Mouse (Mus musculus): Measurements from ENCODE around the gene Gm1043.

The Gm1043 gene

DNA sequence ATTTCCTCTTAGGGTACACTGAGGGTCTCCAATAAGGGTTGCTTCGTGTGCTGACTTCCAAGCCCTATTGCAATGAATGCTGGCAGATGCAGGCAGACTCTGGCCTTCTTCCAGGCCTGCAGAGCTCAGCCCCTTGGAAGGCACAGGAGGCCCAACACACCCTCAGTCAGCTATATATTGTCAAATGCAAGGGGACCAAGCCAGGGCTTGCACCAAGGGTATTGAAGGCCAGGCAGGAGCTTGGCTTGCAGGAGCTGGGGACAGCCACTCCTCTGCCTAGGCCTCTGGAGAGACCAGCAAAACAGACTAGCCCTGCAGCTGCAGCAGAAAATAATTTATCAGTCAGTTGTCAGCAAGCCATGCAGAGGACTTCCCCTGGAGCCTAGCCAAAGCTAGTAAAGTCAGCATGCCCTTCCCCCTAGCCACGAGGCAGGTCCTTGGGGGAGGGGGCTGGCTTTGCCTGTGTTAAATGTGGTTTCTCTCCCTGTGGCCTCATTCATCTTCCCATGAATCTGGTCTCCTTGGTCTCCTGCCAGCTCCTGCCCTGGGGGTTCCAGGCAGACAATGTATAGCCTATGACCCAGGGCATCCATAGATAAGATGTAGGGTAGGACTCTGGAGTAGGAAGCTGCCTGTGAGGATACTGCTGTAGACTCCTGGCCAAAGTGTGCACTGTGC is 113.0 kb downstream of the Gm1043 start:
- in situ Hi-C loops (cut with MboI) = no loop called here

DNA sequence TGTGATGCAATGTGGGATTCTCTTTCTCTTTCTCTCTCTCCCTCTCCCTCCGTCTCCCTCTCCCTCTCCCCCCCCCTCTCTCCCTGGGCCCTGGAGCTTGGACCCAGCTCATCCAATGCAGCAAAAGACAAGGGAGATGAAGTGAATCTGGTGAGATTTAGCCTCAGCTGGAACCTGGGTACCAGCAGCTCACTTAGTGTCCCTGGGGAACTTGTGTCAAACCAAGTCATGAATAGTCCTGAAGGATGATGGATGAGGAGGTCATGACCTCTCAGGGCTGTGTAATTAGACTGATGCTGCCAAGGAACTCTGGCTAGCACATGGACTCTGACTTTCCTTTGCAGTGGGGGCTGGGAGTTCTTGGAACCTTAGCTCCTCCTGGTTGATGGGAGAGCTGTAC is 117.1 kb downstream of the Gm1043 start:
- in situ Hi-C loops (cut with MboI) = no loop called here

DNA sequence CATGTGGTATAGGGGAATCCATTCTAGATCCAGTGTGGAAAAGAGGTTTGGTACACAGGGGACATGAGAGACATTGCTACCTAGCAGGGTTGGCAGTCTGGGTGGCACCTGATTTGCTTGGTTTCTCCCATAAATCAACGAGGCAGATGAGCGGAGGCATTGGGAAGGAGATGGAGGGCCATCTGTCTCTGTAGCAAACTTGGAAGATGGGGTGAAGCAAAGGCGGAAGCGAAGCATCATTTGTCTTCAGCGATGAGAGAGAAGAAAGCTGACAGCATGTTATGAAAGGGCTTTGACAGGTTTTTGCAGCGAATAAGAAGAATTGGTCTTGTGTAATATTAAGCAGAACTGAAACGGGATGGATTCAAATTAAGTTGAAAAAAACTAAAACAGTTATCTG is 119.7 kb downstream of the Gm1043 start:
- in situ Hi-C loops (cut with MboI) = no loop called here

DNA sequence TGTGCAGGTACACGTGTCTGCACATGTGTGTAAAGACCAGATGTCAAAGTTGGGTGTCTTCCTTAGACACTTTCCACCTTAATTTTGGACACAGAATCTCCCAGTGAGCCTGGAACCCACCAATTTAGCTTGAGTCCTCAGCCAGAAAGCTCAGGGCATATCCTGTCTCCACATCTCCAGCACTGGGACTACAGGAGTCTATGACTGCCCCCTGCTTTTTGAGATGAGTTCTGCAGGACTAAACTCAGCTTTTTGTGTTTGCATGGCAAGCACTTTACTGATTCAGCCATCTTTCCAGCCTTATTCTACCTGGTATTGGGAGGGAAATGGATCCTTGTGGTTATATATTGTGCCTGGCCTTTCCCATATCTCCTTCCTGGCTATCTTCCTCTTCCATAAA is 120.2 kb downstream of the Gm1043 start:
- in situ Hi-C loops (cut with MboI) = no loop called here

DNA sequence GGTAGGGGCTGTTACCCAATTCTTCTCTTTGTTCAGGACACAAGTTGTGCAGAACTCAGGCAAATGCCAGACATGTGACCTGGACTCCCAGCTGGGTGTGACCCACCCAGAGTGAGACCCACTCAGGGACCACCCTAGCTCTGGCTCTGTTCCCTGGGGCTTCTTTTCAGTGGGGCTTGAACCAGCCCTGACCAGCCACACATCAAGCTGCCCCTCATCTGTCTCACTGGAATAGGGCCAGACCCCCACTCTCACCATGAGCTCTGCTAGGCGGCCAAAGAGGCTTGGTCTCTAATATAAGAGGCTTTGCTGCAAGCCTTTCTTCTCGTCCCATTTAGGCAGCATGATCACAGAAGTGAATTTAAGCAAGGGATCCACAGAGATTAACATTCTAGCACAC is 121.2 kb downstream of the Gm1043 start:
- in situ Hi-C loops (cut with MboI) = no loop called here

DNA sequence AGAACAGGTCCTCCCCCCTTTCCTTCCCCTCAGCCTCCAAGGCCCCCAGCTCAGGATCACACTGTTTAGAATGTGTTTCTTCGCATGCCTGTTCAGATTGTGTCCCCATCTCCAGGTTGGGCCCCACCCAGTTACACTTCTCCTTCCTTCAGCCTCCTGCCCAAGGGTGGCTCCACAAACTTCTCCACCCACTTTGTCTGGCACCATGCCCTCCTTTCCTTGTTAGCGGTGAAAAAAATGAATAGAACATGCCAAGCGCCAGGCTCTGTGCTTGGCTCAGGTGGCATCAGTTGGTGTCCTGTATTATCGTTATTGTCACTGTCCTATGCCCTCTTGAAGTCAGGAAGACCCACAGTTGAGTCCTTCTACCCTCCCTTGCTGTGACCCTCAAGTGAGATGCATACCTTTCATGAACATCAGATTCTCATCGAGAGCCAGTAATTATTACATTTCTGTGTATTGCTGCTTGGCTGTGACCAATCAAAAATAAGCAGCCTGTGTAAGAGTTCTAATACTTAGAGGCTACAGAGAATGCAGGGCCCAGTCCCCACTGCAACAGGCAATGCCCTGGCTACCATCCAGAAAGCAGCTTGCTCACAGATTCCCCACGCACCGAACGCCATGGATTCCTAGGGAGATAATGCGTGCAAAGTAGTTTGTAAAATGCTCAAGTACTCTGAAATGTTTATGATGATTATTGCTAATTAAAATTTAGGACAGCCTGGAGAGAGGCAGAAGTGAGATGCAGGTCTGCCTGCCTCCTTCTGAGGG is 128.0 kb downstream of the Gm1043 start:
- in situ Hi-C loops (cut with MboI) = no loop called here

DNA sequence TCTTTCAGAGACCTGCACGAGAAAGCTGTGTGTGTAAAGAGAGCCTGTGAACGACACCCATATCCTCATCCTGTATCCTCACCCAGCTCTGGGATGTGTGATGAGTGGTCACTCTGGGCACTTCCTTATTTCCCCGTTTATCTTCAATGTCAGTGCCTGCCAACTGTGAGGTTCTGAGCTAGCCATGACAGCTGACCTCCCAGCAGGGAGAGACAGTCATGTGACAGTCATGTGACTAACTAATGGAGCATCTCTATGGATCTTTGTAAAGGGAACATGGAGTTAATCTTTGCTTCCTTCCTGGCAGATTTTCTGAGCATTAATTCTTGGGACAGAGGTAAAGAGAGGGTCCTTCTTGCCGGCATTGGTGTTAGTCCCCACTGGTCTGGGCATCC is 128.5 kb downstream of the Gm1043 start:
- in situ Hi-C loops (cut with MboI) = no loop called here

DNA sequence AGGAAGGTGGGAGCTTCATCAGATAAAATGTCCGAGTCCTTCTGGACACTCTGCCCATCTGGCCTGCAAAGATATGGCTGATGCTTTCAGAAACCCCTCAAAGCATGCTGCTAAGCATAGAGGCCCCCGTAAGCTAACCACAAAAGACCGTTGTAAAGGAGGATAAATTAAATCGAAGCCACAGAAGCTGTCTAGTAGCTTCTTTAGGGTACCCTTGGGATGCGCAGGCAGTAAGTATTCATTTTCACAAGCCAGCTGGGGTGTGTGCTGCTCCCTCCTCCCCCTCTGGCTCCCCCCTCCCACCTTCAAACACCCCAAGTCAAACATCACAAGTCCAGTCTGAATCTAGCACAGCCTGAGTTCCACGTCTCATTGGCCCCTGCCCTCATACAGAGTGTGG is 129.4 kb downstream of the Gm1043 start:
- in situ Hi-C loops (cut with MboI) = no loop called here

DNA sequence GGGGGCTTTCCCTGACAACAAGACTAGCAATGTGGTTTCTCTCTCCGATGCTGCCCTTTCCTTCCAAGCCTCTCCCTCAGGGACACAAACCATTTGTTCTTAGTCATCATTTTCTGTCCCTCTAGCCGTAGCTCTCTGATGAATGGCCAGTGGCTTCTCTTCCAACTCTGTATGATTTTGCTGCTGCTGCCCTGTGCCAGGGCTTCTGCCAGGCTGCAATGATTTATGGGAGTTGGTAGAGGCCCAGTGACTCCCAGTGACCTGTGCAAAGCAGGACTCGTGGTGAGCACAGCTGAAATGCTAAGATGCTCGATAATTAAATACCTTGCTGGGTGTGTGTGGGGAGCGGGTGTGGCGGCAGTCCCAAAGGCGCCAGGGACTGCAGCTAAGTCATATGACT is 130.1 kb downstream of the Gm1043 start:
- in situ Hi-C loops (cut with MboI) = no loop called here

DNA sequence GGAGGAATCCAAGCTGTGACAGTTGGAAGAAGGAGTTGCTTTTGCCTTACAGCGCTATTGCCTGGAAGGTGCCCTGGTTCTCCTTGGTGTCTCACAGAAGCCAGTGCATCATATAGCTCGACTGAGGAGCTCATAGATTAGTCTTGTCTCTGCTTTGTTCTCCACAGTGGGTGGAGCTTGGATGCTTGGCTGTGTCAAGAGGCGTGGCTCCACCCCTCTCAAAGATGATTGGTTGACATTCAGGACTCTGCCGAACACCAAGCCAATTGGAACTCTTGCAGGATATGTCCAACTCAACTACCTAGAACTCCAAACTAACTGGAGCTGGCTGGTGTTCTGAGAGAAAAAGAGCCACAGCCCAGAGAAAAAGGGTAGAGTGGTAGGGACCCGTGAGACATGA is 134.4 kb downstream of the Gm1043 start:
- in situ Hi-C loops (cut with MboI) = no loop called here

DNA sequence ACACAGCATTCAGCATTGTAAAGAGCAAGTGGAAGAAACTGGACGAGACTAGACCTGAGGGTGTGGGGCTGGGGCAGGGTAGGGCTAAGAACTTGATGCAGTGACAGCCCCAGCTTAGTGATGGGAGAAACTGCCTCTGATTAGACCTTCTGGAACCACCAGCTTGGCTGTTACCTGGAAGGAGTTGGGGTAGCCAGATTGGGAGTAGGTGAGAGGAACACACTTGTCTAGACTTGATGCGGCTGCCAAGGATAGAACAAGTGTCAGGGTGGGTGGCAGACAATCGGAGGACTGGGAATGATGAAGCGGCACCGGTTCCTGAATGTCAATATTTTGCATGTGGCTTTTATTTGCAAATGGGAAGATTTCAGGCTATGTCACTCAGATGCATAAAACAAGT is 135.4 kb downstream of the Gm1043 start:
- in situ Hi-C loops (cut with MboI) = no loop called here

DNA sequence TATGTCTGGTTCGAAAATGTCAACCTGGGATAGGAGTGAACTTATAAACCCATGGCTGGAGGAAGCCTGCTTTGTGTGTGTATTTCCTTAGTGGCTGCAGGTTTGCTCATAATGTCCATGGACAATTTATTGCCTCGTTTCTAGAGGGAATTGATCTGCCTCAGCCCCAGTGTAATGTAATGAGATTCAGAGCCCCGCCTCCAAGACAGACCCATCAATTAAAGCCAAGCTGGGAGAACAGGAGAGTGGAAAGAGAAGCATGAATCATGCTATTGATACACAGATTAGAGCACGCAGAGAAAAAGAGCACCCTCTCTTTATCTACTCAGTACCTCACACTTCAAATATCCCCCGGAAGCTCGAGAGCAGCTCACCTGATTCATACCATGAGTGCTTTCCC is 136.4 kb downstream of the Gm1043 start:
- in situ Hi-C loops (cut with MboI) = no loop called here

DNA sequence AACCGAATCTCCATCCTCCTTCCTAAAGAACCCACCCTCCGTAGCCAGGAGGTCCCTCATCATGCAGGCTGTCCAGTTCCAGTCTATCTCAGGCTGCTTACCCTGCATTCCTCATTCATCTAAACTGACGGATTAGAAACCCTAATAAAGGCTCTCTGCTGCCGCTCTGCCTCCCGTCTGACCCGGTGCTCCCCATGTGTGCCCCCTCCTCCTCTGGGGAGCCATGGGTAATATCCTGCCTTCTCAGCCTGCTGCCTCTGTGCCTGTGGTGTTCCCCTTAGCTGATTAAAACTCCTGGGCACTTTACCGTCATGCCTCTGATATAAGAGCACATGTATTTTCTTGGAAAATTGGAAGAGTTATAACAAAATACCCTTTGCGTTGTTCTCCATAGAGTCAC is 137.1 kb downstream of the Gm1043 start:
- in situ Hi-C loops (cut with MboI) = no loop called here

DNA sequence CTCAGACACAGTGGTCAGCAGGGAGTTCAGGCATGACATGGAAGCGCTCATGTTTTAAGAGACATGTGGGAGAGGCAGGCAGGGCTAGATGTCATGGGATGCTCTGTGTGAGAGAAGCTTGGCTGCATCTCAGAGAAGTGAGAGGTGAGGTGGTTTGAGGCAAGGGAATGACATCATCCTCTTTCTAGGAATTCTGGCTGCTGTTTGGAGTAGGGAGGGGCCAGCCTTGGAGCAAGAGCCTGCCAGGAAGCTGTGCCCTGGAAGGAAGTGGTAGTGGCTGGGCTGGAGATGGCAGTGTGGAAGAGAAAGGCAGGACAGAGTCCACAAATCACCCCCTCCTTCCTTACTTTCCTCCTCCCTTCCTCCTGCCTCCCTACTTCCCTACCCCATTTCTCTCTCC is 140.5 kb downstream of the Gm1043 start:
- in situ Hi-C loops (cut with MboI) = no loop called here

DNA sequence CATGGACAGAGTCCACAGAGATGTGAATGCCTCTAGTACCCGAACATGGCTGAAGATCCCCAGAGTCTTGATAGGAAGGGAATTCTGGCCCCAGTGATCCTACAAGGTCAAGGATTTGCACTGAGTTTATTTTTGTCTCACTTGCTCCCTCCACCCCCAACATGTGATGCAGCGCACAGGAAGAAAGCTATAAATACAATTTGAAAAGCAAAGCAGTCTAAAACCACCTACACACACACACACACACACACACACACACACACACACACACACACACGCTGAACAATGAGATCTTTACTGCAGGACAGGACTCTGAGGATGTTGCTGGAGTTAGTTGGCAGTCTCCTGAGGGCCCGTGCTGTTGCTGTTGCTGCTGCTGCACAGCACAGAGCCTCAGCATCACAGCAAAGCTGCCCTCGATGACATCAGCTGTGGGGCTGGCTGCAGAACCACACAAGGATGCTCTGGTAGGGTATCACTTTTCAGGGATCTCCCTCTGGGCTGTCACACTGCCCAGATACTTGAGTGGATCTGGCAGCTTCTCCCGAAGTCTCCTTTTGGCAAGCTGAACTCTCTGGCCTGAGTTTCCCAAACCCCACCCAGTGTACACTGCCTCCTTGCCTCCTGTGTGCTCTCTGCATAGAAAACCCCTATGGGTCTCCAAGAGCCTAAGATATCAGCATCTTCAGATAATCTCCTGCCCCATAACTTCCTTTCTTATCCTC is 142.9 kb downstream of the Gm1043 start:
- in situ Hi-C loops (cut with MboI) = no loop called here

DNA sequence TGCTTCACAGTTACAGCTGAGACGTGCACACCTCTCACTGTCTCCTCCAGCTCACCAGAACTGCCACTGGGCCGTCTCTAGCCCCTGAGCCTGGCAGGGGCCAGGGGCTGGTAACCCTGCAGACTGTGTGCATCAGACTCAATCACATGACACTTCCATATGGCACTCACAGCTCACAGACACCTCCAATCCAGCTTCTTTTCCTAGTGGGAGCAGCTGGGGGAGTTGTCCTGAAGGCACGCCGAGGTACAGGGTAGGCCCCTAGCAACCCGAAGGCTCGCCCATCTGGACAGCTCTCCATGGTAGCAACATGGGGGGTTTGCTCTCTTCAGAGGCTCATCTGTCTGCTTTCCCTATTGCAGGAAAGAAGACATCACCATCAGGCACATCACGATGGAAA is 143.7 kb downstream of the Gm1043 start:
- in situ Hi-C loops (cut with MboI) = no loop called here

DNA sequence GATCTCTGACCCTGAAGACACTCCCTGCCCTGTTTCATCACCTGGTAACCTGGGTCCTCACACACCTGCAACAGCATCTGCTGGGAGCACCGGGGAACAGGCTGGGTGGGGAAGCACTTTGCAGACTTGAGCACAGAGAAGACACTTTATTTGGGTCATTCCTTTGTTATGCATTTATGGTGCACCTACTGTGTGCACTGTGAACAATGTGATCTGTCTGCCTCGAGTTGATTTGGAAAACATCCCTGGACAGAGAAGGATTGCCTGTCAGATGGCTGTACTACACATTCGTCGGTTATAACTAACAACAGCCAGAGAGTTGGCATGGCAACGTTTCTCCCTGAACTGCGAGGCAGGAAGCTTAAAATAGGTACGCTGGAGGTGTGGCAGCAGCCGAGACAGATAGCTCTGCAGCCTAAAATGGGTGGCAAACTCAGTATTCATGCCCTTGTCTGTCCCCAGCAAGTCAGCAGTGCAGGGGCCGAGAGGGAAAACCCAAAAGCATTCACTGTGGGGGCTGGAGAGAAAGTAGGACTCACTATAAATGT is 147.9 kb downstream of the Gm1043 start:
- in situ Hi-C loops (cut with MboI) = no loop called here

DNA sequence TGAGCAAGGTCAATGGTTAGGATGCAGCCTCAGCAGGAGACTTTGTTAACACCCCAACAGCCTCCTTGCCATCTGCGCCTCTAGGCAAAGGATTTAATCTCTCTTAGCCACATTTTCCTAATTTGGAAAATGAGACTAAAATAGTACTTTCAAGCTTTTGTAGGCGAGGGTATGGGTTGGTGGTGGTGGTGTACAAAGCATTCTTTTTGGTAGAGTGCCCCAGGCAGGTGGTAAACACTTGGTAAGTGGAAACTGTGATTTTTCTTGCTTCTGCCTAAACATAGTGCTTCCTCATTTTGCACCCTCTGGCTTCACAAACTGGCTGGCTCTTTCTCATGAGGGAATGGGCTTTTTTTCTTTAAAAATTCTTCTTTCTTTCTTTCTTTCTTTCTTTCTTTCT is 153.5 kb downstream of the Gm1043 start:
- in situ Hi-C loops (cut with MboI) = no loop called here

DNA sequence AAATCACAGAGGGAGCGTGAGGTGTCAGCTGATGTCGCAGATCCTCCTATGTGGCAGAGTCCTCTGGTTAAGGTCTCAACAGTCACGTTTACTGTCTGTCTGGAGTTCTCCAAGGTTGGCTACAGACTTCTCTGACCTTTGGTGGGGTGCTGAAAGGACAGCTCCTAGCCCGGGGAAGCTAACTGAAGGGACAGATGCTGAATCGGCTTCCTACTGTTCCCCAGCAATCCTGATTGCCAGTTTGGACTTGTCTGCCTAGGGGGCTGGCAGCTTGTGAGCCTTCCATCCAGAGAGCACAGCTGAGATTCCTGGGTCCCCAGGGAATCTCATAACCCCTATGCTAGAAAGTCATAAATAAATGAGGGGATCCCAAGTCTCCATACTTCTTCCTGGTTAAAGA is 155.4 kb downstream of the Gm1043 start:
- in situ Hi-C loops (cut with MboI) = no loop called here

DNA sequence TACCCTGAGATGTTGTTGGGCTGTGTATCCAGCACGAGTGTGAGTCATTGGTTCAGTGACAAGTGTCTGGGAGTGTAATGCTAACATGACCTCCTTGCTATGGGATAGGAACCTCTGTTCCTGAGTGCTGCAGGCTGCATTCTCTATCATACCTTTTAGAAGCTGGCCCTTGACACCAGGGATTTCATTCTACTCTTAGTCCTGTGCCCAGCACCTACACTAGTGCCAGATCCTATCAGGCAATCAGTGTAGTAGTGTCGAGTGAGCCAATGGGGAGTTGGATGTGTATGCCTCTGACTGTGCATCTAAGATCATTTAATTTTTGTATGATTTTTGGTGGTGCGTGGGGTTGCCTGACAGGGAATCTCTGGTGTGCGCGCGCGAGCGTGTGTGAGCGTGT is 156.1 kb downstream of the Gm1043 start:
- in situ Hi-C loops (cut with MboI) = no loop called here

DNA sequence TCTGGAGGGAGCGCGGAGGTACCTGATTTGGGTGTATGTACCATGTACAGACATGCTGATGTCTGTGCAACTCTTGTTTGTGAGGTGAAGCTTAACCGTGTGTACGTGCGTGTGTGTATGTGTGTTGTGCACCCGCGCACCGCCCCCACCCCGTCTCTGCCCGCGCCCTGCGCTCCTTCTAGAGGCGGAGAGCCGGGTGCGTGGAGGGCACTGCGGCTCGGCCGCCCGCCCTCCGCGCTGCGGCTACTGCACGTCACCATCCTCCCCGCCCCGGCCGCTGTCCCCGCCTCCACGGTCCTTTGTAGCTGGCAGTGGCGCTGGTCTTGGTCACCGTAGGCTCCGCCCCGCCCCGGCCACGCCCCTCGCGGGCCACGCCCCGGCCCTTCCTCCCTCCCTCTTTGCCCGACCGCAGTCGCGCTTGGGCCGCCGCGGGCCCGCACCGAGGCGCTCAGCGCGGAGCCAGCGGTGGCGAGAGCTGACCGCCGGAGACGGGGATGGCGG is 156.5 kb downstream of the Gm1043 start, which contains the start of gene Crmp1:
TSS of gene Crmp1 (plus strand) at position 290 of the 501 bp plus-strand sequence.
- in situ Hi-C loops (cut with MboI) = no loop called here

DNA sequence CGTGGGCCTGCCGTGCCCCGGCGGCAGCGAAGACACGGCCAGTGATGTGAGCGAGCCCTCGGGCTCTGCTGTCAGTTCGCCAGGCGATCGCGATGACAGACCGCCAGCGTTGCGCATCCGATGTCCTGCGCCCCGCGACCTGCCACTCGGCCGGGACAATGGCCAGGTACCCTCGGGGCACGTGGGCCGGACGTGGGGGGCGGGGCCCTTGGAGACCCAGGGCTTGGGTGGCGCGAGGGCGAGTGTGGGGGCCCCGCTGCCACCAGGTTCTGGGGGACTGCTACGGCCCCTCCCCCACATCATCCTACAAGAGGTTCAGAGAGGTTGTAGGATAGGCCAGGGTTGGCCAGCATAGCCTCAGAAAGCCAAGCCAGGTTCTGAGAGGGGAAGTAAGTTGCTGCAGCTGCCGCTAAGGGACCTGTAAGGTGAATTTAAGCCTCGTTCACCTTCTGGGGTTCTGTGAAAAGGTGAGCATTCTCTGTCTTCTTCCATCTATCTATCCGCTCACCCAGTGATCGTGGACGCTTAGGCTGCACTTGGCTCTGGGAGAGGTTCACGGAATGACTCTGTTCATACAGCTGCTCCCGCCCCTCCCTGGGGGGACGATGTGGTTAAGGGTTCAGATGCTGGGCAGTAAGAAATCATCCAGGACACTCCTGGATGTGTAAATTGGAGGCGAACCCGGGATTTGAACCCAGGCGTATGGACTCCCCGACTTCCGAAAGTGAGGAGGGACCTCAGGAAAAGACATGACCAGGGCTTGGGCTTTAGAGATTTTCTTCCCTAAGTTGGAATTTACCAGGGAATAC is 157.4 kb downstream of the Gm1043 start:
- in situ Hi-C loops (cut with MboI) = no loop called here
